Mouse (Mus musculus): ENCODE measurements at regions not wholly inside any gene's neighbourhood (a gene's known extent, or its start where the extent isn't known, plus 50 kb on each side); places are given as distances from the start of the nearest gene placed in this dataset.

GRCm38 (mm10) chr1:169439621-169440020 is 91.6 kb downstream of the Nuf2 start:
- no peak for DNase-seq (ENCODE audit: low spot score in 2 of 2)

GRCm38 (mm10) chr1:169438006-169438405 is 93.3 kb downstream of the Nuf2 start:
- DNase-seq (ENCODE audit: low spot score in 2 of 2): no peak

GRCm38 (mm10) chr1:169422408-169422807 is 108.9 kb downstream of the Nuf2 start:
- peak; percentile 63 to 77 for DNase-seq (ENCODE audit: low spot score in 2 of 2)

GRCm38 (mm10) chr1:169421671-169422070 is 109.6 kb downstream of the Nuf2 start:
- DNase-seq (ENCODE audit: low spot score in 2 of 2): no peak

GRCm38 (mm10) chr1:169418665-169419045 is 112.6 kb downstream of the Nuf2 start:
- DNase-seq (ENCODE audit: low spot score in 2 of 2): no peak

GRCm38 (mm10) chr1:169417979-169418664 is 113.1 kb downstream of the Nuf2 start:
- no peak for DNase-seq (ENCODE audit: low spot score in 2 of 2)

- DNase-seq (ENCODE audit: low spot score in 2 of 2): no peak
These were observed 114.6 kb downstream of the Nuf2 start for GRCm38 (mm10) chr1:169416701-169417100.

- DNase-seq (ENCODE audit: low spot score in 2 of 2): no peak
These were observed 123.1 kb downstream of the Nuf2 start for GRCm38 (mm10) chr1:169408120-169408519.

- no peak for DNase-seq (ENCODE audit: low spot score in 2 of 2)
These were observed 130.4 kb downstream of the Nuf2 start for GRCm38 (mm10) chr1:169400841-169401240.

- DNase-seq (ENCODE audit: low spot score in 2 of 2): no peak
These were observed 133.9 kb downstream of the Nuf2 start for GRCm38 (mm10) chr1:169397371-169397770.

- no peak for DNase-seq (ENCODE audit: low spot score in 2 of 2)
These were observed 144.2 kb downstream of the Nuf2 start for GRCm38 (mm10) chr1:169387056-169387455.

GRCm38 (mm10) chr1:169385740-169386424 is 145.4 kb downstream of the Nuf2 start:
- DNase-seq (ENCODE audit: low spot score in 2 of 2): no peak

GRCm38 (mm10) chr1:169374686-169375085 is 156.6 kb downstream of the Nuf2 start:
- peak; percentile 13 for DNase-seq (ENCODE audit: low spot score in 2 of 2)

GRCm38 (mm10) chr1:169368758-169369157 is 162.5 kb downstream of the Nuf2 start:
- DNase-seq (ENCODE audit: low spot score in 2 of 2): no peak

- no peak for DNase-seq (ENCODE audit: low spot score in 2 of 2)
These were observed 163.3 kb downstream of the Nuf2 start for GRCm38 (mm10) chr1:169367772-169368501.

- DNase-seq (ENCODE audit: low spot score in 2 of 2): no peak
These were observed 163.9 kb downstream of the Nuf2 start for GRCm38 (mm10) chr1:169367316-169367715.

GRCm38 (mm10) chr1:169362564-169362963 is 168.7 kb downstream of the Nuf2 start:
- no peak for DNase-seq (ENCODE audit: low spot score in 2 of 2)

- no peak for DNase-seq (ENCODE audit: low spot score in 2 of 2)
These were observed 173.5 kb downstream of the Nuf2 start for GRCm38 (mm10) chr1:169357652-169358241.

- DNase-seq (ENCODE audit: low spot score in 2 of 2): peak in 1 of 2 experiments; percentile 7
These were observed 177.2 kb downstream of the Nuf2 start for GRCm38 (mm10) chr1:169354021-169354420.

- DNase-seq (ENCODE audit: low spot score in 2 of 2): peak; percentile 16 to 22
These were observed 183.6 kb downstream of the Nuf2 start for GRCm38 (mm10) chr1:169347692-169348091.

- DNase-seq (ENCODE audit: low spot score in 2 of 2): peak in 1 of 2 experiments; percentile 3
These were observed 184.4 kb downstream of the Nuf2 start for GRCm38 (mm10) chr1:169346876-169347275.

GRCm38 (mm10) chr1:169341131-169341530 is 190.1 kb downstream of the Nuf2 start:
- no peak for DNase-seq (ENCODE audit: low spot score in 2 of 2)

Data from left cerebral cortex, adult 18-20 months (tissue).